Mouse (Mus musculus): ENCODE data around the gene Kcna10.

Gene Kcna10

GRCm38 (mm10) chr3:107188226-107188899 is 5.5 kb downstream of the Kcna10 start:
- in situ Hi-C loops (cut with MboI, MseI) = loop anchor here (5.0 to 10.0 kb wide), 2 partner anchors 96 to 284 kb away; no protein-coding TSS in a partner anchor

- in situ Hi-C loops (cut with MboI, MseI) = no loop called here
These were observed 18.7 kb downstream of the Kcna10 start for GRCm38 (mm10) chr3:107201310-107202180.

GRCm38 (mm10) chr3:107204413-107204812 is 21.6 kb downstream of the Kcna10 start:
- in situ Hi-C loops (cut with MboI, MseI) = no loop called here

- in situ Hi-C loops (cut with MboI, MseI) = loop anchor here in 1 of 2 experiments (5.0 kb wide), 1 partner anchor 67 kb away; no protein-coding TSS in a partner anchor
These were observed 22.3 kb downstream of the Kcna10 start for GRCm38 (mm10) chr3:107205170-107205569.

- in situ Hi-C loops (cut with MboI, MseI) = loop anchor here in 1 of 2 experiments (5.0 kb wide), 1 partner anchor 66 kb away; no protein-coding TSS in a partner anchor
These were observed 23.1 kb downstream of the Kcna10 start for GRCm38 (mm10) chr3:107205994-107206393.

GRCm38 (mm10) chr3:107206490-107207150 is 23.8 kb downstream of the Kcna10 start:
- in situ Hi-C loops (cut with MboI, MseI) = loop anchor here in 1 of 2 experiments (5.0 kb wide), 1 partner anchor 66 kb away; no protein-coding TSS in a partner anchor

GRCm38 (mm10) chr3:107207625-107208253 is 24.9 kb downstream of the Kcna10 start:
- in situ Hi-C loops (cut with MboI, MseI) = loop anchor here in 1 of 2 experiments (5.0 kb wide), 1 partner anchor 65 kb away; no protein-coding TSS in a partner anchor

- in situ Hi-C loops (cut with MboI, MseI) = no loop called here
These were observed 31.8 kb downstream of the Kcna10 start for GRCm38 (mm10) chr3:107214606-107215005.

- in situ Hi-C loops (cut with MboI, MseI) = no loop called here
These were observed 33.7 kb downstream of the Kcna10 start for GRCm38 (mm10) chr3:107216400-107217100.

- in situ Hi-C loops (cut with MboI, MseI) = no loop called here
These were observed 34.2 kb downstream of the Kcna10 start for GRCm38 (mm10) chr3:107217101-107217480.

GRCm38 (mm10) chr3:107218572-107218971 is 35.7 kb downstream of the Kcna10 start:
- in situ Hi-C loops (cut with MboI, MseI) = no loop called here

GRCm38 (mm10) chr3:107221608-107222007 is 38.8 kb downstream of the Kcna10 start, which contains the start of gene Cym:
Gene Cym, minus strand, starts transcription at chr3:107221732.
- in situ Hi-C loops (cut with MboI, MseI) = no loop called here

- in situ Hi-C loops (cut with MboI, MseI) = no loop called here
These were observed 40.4 kb downstream of the Kcna10 start for GRCm38 (mm10) chr3:107223230-107223629.

- in situ Hi-C loops (cut with MboI, MseI) = no loop called here
These were observed 43.0 kb downstream of the Kcna10 start for GRCm38 (mm10) chr3:107225820-107226219.

- in situ Hi-C loops (cut with MboI, MseI) = no loop called here
These were observed 46.4 kb downstream of the Kcna10 start for GRCm38 (mm10) chr3:107229221-107229620.

- in situ Hi-C loops (cut with MboI, MseI) = loop anchor here (5.0 to 10.0 kb wide), 2 partner anchors 335 to 347 kb away; no protein-coding TSS in a partner anchor
These were observed 47.0 kb downstream of the Kcna10 start for GRCm38 (mm10) chr3:107229822-107230221.

- in situ Hi-C loops (cut with MboI, MseI) = loop anchor here (5.0 to 10.0 kb wide), 2 partner anchors 334 to 347 kb away; no protein-coding TSS in a partner anchor
These were observed 47.7 kb downstream of the Kcna10 start, which contains the start of gene A630076J17Rik for GRCm38 (mm10) chr3:107230527-107230926. Gene A630076J17Rik, plus strand, starts transcription at chr3:107230614.

- in situ Hi-C loops (cut with MboI, MseI) = loop anchor here (5.0 to 10.0 kb wide), 2 partner anchors 334 to 346 kb away; no protein-coding TSS in a partner anchor
These were observed 48.3 kb downstream of the Kcna10 start for GRCm38 (mm10) chr3:107231202-107231601.

- in situ Hi-C loops (cut with MboI, MseI) = loop anchor here (5.0 to 10.0 kb wide), 2 partner anchors 331 to 344 kb away; no protein-coding TSS in a partner anchor
These were observed 50.5 kb downstream of the Kcna10 start for GRCm38 (mm10) chr3:107233351-107233813.

GRCm38 (mm10) chr3:107233945-107234344 is 51.1 kb downstream of the Kcna10 start:
- in situ Hi-C loops (cut with MboI, MseI) = loop anchor here (5.0 to 10.0 kb wide), 2 partner anchors 331 to 343 kb away; no protein-coding TSS in a partner anchor

All from T-helper 17 cell (primary cell).